Mouse (Mus musculus) hindbrain, embryonic 11.5 days (tissue): ENCODE results near the gene Nbea. TPM values are rescaled to one million over a fixed set of nuclear protein-coding genes. Genes with fewer than 3 reads are reported as not detected.
A peak's percentile ranks its signal among the peaks of the same experiment; 100 is the strongest.

Source experiments
- ATAC-seq: fragments of 200-750 bp; cut with Nextera tagmentation; 2 replicates; pipeline ENCODE4 v1.8.0; 2017; ENCODE audit warnings: mild to moderate bottlenecking, moderate TSS enrichment, moderate library complexity; ENCODE audit not compliant: low FRiP score
- DNase-seq: peaks from one replicate; pipeline ENCODE4 v3.0.0-alpha.2; 2015; ENCODE audit warnings: low spot score
- H3K27ac ChIP-seq: fragments of 300-500 bp; sonication (generic); 2 replicates; pipeline ENCODE4 v1.5.1; 2014; ENCODE audit warnings: mild to moderate bottlenecking, low read depth, low read length
- H3K27me3 ChIP-seq: fragments of 300-500 bp; sonication (generic); 2 replicates; pipeline ENCODE4 v1.6.1; 2014; ENCODE audit warnings: mild to moderate bottlenecking, low read length, moderate library complexity, mixed read lengths; ENCODE audit not compliant: control insufficient read depth, insufficient read depth
- H3K36me3 ChIP-seq: fragments of 300-500 bp; sonication (generic); 2 replicates; pipeline ENCODE4 v1.6.1; 2014; ENCODE audit warnings: mild to moderate bottlenecking, low read length, moderate library complexity, mixed read lengths; ENCODE audit not compliant: control insufficient read depth, insufficient read depth
- H3K4me1 ChIP-seq: fragments of 300-500 bp; sonication (generic); replicated peaks from 2 replicates; pipeline ENCODE4 v1.6.1; 2014; ENCODE audit warnings: low read length, mixed read lengths; ENCODE audit not compliant: control insufficient read depth, insufficient read depth
- H3K4me2 ChIP-seq: fragments of 300-500 bp; sonication (generic); replicated peaks from 2 replicates; pipeline ENCODE4 v1.6.1; 2014; ENCODE audit warnings: mild to moderate bottlenecking, low read depth, low read length
- H3K4me3 ChIP-seq: fragments of 300-500 bp; sonication (generic); 2 replicates; pipeline ENCODE4 v1.5.1; 2014; ENCODE audit warnings: low read depth, low read length
- H3K9ac ChIP-seq: fragments of 300-500 bp; sonication (generic); 2 replicates; pipeline ENCODE4 v1.6.1; 2014; ENCODE audit warnings: low read depth, low read length
- H3K9me3 ChIP-seq: fragments of 300-500 bp; sonication (generic); 2 replicates; pipeline ENCODE4 v1.6.1; 2016; ENCODE audit warnings: low read length; ENCODE audit not compliant: control insufficient read depth
- WGBS: fragments of 180-500 bp; shearing (Covaris S2); extraction: QIAGEN DNeasy Blood & Tissue Kit; methylation state at CpG from one replicate; pipeline ENCODE4 v1.1.7; 2014; 5-methylcytosine and 5-hydroxymethylcytosine counted together
- polyA plus RNA-seq: library from polyadenylated mRNA; unstranded; fragments of >200 nt; fragmentation: Nextera tagmentation; extraction: Ambion mirVana; gene quantifications from 2 replicates; pipeline ENCODE4 v1.2.1, GENCODE M21; 2014

Nbea gene
- polyA plus RNA-seq, 1 experiment from 2014 or later: 34.1 TPM

GRCm38 (mm10) chr3:55750445-55751065, 432.9 kb downstream of the Nbea start:
- no peaks in the 10 kb centered on the region for H3K4me1 ChIP-seq
- no peaks in the 10 kb centered on the region for H3K9me3 ChIP-seq
- H3K27me3 ChIP-seq: no peaks in the 10 kb centered on the region
- WGBS: 48% methylated on average over 11 of the region's 11 CpGs
- no peak overlapping the region for H3K4me3 ChIP-seq
- no peak for DNase-seq
- ATAC-seq: peak; percentile 61
- H3K36me3 ChIP-seq: no peaks in the 10 kb centered on the region
- H3K4me2 ChIP-seq: no peak overlapping the region
- peak overlapping the region; percentile 59; the same call in 1 of the 2 replicates for H3K27ac ChIP-seq
- H3K9ac ChIP-seq: no peak overlapping the region

GRCm38 (mm10) chr3:55743885-55744284, 439.6 kb downstream of the Nbea start:
- no peak for ATAC-seq
- no peaks in the 10 kb centered on the region for H3K36me3 ChIP-seq
- no peaks in the 10 kb centered on the region for H3K9me3 ChIP-seq
- H3K27me3 ChIP-seq: no peaks in the 10 kb centered on the region
- 83% methylated on average over 5 of the region's 5 CpGs for WGBS
- no peak overlapping the region for H3K4me2 ChIP-seq
- H3K27ac ChIP-seq: peak overlapping the region; percentile 36; the same call in 1 of the 2 replicates
- DNase-seq: no peak
- H3K9ac ChIP-seq: no peak overlapping the region
- no peak overlapping the region for H3K4me3 ChIP-seq
- no peaks in the 10 kb centered on the region for H3K4me1 ChIP-seq

GRCm38 (mm10) chr3:55742654-55743053, 440.8 kb downstream of the Nbea start:
- Histone ChIP-seq H3K4me2 (no peak overlapping the region), H3K4me3 (no peak overlapping the region), H3K9me3 (no peaks in the 10 kb centered on the region), H3K9ac (no peak overlapping the region), H3K4me1 (no peaks in the 10 kb centered on the region), H3K27me3 (no peaks in the 10 kb centered on the region), H3K36me3 (no peaks in the 10 kb centered on the region), H3K27ac (peak overlapping the region; percentile 58; the same call in 1 of the 2 replicates)
- ATAC-seq (peak; percentile 51), DNase-seq (no peak)
- 68% methylated on average over 4 of the region's 4 CpGs for WGBS

- 86% methylated on average over 5 of the region's 5 CpGs for WGBS
- H3K27ac ChIP-seq: peak overlapping the region; percentile 58
- ATAC-seq: no peak
- no peak for DNase-seq
- H3K4me2 ChIP-seq: no peak overlapping the region
- H3K36me3 ChIP-seq: no peaks in the 10 kb centered on the region
- H3K9me3 ChIP-seq: no peaks in the 10 kb centered on the region
- H3K9ac ChIP-seq: no peak overlapping the region
- H3K27me3 ChIP-seq: no peaks in the 10 kb centered on the region
- H3K4me1 ChIP-seq: no peaks in the 10 kb centered on the region
- no peak overlapping the region for H3K4me3 ChIP-seq
These were observed 441.3 kb downstream of the Nbea start for GRCm38 (mm10) chr3:55742218-55742617.

- H3K27ac ChIP-seq: peak overlapping the region; percentile 58
These were observed 442.1 kb downstream of the Nbea start for GRCm38 (mm10) chr3:55741428-55741827.

GRCm38 (mm10) chr3:55733665-55734064, 449.8 kb downstream of the Nbea start:
- Histone ChIP-seq H3K27ac (no peak overlapping the region), H3K4me3 (no peak overlapping the region), H3K4me2 (no peak overlapping the region), H3K9ac (no peak overlapping the region), H3K4me1 (no peaks in the 10 kb centered on the region), H3K36me3 (no peaks in the 10 kb centered on the region), H3K27me3 (no peaks in the 10 kb centered on the region), H3K9me3 (no peaks in the 10 kb centered on the region)
- no peak for ATAC-seq
- no peak for DNase-seq
- WGBS: 61% methylated on average over 6 of the region's 6 CpGs

More at GRCm38 (mm10) chr3:55741428-55741827, 442.1 kb downstream of the Nbea start:
- ATAC-seq (no peak), DNase-seq (no peak)
- Histone ChIP-seq H3K9ac (no peak overlapping the region), H3K36me3 (no peaks in the 10 kb centered on the region), H3K4me1 (no peaks in the 10 kb centered on the region), H3K4me2 (no peak overlapping the region), H3K27me3 (no peaks in the 10 kb centered on the region), H3K9me3 (no peaks in the 10 kb centered on the region), H3K4me3 (no peak overlapping the region)
- 65% methylated on average over 6 of the region's 6 CpGs for WGBS

- 62% methylated on average over 5 of the region's 5 CpGs for WGBS
- Histone ChIP-seq H3K4me3 (no peak overlapping the region), H3K27ac (no peak overlapping the region), H3K9me3 (no peaks in the 10 kb centered on the region), H3K9ac (no peak overlapping the region), H3K4me1 (no peaks in the 10 kb centered on the region), H3K36me3 (no peaks in the 10 kb centered on the region), H3K27me3 (no peaks in the 10 kb centered on the region), H3K4me2 (no peak overlapping the region)
- DNase-seq (no peak), ATAC-seq (no peak)
These were observed 453.0 kb downstream of the Nbea start for GRCm38 (mm10) chr3:55730549-55730948.

- H3K9me3 ChIP-seq: no peaks in the 10 kb centered on the region
- no peaks in the 10 kb centered on the region for H3K4me1 ChIP-seq
- 49% methylated on average over 8 of the region's 8 CpGs for WGBS
- DNase-seq (no peak), ATAC-seq (no peak)
- H3K36me3 ChIP-seq: no peaks in the 10 kb centered on the region
- no peak overlapping the region for H3K4me2 ChIP-seq
- no peak overlapping the region for H3K9ac ChIP-seq
- no peaks in the 10 kb centered on the region for H3K27me3 ChIP-seq
- no peak overlapping the region for H3K4me3 ChIP-seq
- H3K27ac ChIP-seq: no peak overlapping the region
These were observed 453.4 kb downstream of the Nbea start for GRCm38 (mm10) chr3:55730142-55730541.

GRCm38 (mm10) chr3:55714260-55714659, 469.2 kb downstream of the Nbea start:
- Histone ChIP-seq H3K9me3 (no peaks in the 10 kb centered on the region), H3K4me1 (no peaks in the 10 kb centered on the region), H3K27me3 (no peaks in the 10 kb centered on the region), H3K36me3 (no peaks in the 10 kb centered on the region), H3K9ac (no peak overlapping the region), H3K27ac (no peak overlapping the region), H3K4me2 (no peak overlapping the region), H3K4me3 (no peak overlapping the region)
- 94% methylated on average over 6 of the region's 6 CpGs for WGBS
- DNase-seq (no peak), ATAC-seq (no peak)
